Mouse (Mus musculus): ENCODE measurements around the gene Mbnl2.

- no peak for TF ChIP-seq CTCF (IDR thresholded peaks at IDR 0.05; ENCODE audit: low read depth, low read length)
- TF ChIP-seq POLR2A (IDR thresholded peaks at IDR 0.05; ENCODE audit: borderline replicate concordance, low read depth, low read length), result no peak
These were observed 73.9 kb downstream of the Mbnl2 start for GRCm38 (mm10) chr14:120349332-120349731.
